Mouse (Mus musculus) thymus, postnatal 0 days (tissue): ENCODE results near the gene Abca2. TPM values are rescaled to one million over a fixed set of nuclear protein-coding genes. Genes with fewer than 3 reads are reported as not detected.
"Not testable (repeated sequence)": the region's sequence is repeated elsewhere in the genome, so short reads cannot be mapped to it uniquely, and the experiment has no call there.

Experiments used
- DNase-seq: peaks from one replicate; pipeline ENCODE4 v3.0.0-alpha.2; 2015; ENCODE audit warnings: low spot score
- polyA plus RNA-seq: library from polyadenylated mRNA; unstranded; fragments of >200 nt; fragmentation: Nextera tagmentation; extraction: Ambion mirVana; gene quantifications from 2 replicates; pipeline ENCODE4 v1.2.1, GENCODE M21; 2015

The Abca2 gene
- 3.3 and 4.7 TPM in 2 replicates for polyA plus RNA-seq

DNA sequence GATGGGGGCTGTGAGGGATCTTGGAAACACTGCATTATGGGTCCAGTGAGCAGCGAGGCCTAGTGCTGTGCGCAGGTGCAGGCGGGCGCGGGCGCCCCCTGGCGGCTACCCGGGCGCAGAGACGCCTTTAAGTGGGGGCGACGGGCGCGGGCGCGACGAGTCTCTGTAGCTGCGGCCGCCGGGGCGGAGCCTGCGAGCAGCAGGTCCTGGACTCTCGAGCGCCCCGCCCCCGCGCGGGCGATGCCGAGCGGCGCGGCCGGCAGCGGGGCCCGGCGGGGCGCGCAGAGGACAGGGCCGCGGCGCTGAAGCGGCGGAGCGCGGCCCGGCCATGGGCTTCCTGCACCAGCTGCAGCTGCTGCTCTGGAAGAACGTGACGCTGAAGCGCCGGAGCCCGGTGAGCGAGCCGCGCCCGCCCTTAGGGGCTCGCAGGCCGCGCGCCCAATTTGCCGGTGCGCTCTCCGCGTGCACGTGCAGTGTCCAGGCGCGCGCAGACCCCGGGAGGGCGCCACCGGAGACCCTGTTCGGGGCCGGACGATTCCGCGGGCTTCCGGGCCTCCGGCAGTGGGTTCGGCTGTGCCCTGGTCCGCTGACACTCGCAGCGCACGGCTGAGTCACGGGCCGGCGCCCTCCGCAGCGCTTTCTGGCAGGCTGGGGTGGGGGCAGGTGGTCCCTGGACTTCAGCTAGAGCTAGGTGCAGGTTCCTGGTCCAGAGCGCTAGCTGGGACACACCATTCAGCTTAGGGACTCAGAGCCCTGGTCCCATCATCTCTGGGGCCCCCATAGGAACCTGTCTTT is at the start of gene Abca2:
Gene Abca2 (plus strand): TSS at position 262 of the 795 bp plus-strand sequence.
- DNase-seq = peak; percentile 93

DNA sequence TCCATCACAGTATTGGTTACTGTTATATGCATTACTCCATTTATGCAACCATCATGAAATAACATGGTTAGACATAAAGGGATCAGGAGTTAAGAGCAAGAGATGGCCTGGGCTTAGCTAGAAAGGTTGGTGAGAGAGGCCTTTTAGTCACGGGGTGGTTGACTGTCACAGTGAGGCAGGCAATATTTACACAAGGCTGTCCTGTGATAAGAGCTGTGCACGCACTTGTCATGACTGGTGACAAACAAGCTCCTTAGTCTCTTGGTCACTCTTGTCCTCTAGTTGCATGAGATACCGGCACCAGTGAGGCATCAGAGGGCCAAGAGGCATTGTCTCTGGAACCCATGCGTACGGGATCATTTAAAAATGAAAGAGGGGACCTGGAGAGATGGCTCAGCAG is 44.0 kb upstream of the Abca2 start:
- DNase-seq = no peak

DNA sequence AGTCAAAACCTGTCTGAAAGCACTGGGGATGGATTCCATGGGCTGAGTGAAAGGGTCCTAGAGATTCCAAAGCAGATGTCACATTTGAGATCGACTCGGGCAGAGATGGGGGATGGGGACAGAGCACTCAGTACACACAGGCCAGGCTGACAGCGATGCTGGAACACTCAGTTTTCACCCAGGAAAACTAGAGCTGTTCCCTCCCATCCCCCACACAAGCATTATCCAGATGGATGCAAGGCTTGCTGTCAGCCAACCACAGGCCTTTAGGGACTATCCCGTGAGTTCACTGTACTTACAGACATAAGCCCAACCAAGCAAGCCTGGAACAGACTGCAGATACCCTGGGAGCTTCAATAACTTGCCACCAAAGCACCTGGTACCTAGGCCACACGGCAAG is 37.2 kb upstream of the Abca2 start:
- DNase-seq = no peak

DNA sequence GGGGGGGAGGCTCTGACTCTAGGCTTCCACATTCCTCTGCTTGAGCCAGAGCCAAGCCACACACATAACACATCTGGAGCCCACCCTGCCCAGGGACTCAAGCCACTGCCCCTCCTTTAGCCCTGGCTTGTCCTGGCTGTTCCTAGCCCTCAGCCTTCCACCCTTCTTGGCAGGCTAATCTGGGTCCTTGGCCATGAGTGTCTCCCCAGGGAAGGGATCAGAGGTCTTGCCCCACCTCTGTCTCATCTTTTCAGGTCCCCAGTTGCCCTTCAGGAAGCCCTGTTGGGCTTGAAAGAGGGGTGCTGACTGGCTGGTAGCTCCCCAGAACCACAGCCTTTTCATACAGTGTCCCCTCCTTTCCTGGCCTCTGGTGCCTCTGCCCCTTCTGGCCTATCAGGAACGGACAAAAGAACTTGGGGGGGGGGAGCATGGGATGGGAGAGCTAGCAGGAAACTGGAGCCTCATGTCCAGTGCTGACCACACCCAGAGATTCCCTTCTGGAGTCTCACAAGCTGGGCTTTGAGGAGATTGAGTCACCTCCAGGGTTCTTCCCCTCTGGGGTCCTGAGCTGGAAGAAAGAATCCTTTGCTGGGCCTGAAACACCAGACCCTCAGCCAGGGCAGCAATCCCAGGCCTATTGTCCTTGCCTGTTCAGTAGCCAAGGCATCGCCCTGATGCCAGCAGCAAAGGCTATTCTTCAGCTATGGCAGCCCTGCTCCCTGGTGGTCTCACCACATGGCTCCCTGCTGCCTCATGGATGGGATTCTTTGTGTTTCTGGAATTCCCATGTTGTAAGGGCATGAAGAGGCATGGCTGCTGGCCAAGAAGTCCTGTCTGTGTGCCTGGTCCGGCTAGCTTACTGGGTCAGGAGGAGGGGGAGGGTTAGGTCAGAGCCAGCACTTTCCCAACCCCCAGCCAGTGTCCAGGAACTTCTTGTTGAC is 34.0 kb upstream of the Abca2 start:
- DNase-seq = no peak

DNA sequence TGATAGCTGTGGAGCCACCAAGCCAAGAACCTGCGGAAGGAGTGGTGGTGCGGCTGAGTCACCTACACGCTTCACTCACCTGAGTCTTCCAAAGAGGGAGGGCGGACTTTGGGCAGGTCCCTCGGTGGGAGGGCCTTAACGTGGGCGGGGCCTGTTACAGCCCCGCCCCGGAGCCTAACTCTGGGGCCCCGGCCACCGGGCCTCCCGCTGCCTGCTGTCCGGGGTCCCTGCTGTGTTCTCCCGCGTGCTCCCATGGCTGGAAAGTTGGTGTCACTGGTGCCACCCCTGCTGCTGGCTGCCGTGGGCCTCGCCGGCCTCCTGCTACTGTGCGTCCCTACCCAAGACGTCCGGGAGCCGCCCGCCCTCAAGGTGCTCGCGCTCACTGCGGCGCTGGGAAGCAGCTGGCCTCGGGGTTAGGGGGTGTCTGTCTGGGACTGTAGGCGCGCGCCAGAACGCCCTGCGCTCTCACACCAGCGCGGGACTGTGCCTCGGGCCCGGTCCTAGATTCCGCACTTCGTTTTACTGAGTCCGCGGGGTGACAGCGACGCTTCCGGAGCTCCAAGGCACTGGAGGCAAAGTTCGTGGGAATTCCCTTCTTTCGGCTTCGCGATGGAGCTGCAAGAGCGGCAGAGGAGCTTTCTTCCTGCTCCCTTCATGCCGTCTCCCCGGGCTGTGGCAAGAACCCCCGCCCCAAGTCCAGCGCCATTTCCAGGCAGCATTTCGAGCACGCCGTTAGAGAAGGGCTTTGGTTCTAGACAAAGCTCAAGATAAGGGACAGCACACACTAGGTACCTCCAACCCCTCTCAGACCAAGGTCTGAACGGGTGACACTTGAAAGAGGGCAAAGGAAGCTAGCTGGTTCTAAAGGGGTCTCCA is 32.5 kb upstream of the Abca2 start, which contains the start of gene Entpd2:
Gene Entpd2 (plus strand): TSS at position 154 of the 876 bp plus-strand sequence.
- peak; percentile 14 for DNase-seq

DNA sequence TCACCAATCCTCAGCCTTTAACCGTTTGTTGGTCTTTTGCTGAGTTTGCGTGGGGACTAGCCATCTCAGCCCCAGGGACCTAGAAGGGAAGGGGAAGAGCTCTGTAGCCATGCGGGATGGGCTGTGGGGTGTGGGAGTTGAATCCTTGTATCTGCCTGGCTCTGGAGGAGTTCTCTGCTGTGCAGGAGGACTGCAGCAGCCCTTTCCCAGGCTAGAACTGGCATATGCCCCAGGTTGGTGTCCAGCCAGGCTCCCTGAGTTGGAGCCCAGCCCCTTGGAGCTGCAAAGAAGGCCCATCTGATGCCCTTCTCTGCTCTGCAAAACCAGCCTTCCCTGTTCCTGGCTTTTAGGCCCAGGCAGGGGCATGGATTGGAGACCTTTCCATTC is 31.9 kb upstream of the Abca2 start:
- DNase-seq = no peak

DNA sequence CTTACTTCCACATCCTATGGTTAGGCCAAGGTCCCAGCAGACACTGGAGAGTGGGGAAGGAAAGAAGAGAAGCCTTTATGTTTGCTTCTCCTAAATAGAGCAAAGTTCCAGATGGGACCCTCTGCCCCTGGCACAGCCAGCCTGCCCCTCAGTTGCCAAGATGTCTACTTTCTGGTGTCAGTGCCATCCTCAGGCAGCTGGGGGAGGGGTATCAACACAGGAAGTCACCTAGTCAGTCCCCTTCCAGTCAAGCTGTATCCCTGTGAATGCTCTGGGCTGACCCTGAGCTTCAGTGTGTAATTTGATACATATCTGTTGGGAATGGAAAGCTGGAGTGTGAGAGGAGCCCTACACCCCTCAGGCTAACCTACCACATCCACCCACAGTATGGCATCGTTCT is 31.5 kb upstream of the Abca2 start:
- no peak for DNase-seq

DNA sequence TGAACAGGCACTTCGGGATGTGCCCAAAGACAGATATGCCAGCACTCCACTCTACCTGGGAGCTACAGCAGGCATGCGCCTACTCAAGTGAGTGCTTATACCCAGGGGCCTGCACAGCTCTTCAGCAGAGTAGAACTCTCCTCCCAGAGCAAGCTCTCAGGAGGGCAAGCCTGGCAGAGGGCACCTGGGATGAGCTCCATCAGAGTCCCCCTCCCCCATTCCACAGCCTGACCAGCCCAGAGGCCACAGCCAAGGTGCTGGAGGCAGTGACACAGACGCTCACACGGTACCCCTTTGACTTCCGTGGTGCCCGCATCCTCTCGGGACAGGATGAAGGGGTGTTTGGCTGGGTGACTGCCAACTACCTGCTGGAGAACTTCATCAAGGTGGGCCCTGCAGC is 30.4 kb upstream of the Abca2 start:
- DNase-seq = no peak

DNA sequence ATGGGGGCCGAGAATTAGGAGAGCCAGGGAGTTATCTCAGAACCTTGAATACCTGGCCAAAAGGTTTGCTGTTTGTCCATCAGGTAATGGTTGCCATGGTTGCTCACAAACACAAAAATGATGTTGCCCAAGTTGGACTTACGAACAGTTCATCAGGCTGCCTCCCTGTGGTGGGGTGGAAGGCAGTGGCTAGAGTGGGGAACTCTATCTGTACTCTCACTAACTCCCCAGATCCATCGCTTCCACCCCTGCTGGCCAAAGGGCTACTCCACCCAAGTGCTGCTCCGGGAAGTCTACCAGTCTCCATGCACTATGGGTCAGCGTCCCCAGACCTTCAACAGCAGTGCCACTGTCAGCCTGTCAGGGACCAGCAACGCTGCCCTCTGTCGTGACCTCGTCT is 29.5 kb upstream of the Abca2 start, which contains the start of gene Npdc1:
Gene Npdc1 (plus strand): TSS at position 301 of the 400 bp plus-strand sequence.
- DNase-seq = no peak

DNA sequence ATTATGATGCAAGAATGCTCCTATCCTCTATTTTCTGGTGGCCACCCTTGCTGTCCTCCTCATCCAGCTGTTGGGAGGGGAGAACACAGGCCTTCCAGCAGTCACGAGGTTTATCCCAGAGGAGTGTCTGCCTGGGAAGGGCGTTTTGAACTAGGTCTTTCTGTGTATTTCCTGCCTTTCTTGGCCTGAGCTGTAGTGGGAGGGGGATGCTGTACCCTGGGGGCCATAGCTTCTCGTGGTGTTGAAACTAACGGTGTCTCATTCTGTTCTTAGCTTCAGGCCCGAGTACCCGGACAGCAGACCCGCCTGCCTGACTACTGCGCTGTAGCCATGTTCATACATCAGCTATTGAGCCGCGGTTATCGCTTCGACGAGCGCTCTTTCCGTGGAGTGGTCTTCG is 28.2 kb upstream of the Abca2 start:
- DNase-seq = no peak

DNA sequence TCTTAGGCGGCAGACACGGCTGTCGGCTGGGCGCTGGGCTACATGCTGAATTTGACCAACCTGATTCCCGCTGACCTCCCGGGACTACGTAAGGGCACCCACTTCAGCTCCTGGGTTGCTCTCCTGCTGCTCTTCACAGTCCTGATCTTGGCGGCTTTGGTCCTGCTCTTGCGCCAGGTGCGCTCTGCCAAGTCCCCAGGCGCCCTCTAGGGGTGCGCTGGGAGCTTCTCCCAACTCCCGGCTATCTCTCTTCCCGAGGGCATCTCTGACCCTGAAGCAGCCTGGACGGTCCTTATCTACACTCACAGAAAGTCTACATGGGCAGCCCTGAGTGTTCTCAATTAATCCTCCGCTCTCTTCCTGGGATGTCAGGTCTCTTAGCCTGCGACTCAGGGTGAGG is 27.7 kb upstream of the Abca2 start:
- DNase-seq = peak; percentile 33

DNA sequence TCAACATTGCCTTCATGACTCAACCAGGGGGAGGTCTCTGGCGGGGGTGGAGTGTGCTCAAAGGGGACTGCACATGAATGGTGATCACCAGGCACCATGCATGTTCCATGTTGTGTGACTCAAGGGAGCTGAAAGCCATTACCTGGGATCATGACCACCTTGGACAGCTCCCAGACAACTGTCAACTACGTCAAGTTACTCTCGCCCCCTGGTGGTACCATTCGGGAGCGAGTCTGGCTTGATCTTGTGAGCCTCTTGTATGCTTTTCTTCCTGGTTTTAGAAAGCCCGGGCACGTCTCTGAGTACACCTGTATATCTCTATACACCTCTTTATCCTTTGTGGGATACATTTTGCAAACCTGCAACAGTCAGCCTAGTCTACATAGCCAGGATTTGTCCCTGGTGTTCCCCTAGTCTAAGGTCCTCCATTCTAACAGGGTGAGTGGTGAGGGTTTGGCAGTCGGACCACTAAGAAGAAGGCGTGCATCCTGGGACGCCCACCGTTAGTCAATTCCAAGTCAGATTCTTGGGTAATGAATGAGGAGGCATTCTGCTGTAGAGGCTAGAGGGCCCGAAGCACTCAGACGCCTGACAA is 26.0 kb upstream of the Abca2 start:
- DNase-seq = peak; percentile 87

DNA sequence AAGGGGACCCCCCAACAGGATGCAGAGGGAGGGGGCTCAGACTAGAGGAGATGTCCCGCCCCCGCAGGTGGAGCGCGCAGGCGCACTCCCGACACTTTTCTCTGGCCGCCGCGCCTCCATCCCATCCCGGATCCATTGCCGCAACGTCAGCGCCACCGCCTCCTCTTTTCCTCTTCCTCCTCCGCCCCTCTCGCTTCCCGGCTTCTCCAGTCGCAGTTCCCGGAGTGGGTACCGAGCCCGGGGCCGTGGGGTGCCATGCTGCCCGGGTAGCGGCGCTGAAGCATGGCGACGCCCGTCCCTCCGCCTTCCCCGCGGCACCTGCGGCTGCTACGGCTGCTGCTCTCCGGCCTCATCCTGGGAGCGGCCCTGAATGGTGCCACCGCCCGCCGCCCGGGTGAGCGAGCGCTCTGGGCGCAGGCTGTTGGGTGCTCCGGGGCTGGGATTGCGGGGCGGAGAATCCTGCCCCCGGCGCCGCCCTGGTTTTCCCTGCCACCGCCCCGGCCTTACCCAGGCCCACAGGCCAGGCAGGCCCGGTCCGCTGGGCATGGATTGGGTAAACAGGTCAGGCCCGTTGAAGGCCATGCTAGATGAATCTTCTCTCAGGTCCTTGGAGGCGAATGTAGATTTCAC is 25.4 kb upstream of the Abca2 start:
- DNase-seq = no peak

DNA sequence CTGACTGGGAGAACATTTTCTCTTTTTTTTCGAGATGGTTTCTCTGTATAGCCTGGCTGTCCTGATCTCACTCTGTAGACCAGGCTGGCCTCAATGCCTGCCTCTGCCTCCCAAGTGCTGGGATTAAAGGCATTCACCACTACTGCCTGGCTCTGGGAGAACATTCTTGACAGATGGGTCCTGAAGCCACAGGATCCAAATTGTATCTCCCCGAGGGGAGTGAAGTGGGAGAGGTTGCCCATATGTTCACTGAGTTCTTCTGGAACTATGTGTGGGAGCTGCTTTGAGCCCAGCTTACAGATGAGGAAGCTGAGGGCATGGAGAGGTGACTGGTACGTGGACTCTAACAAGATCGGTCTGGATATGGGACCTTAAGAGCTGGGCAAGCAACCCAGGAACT is 24.5 kb upstream of the Abca2 start:
- no peak for DNase-seq

DNA sequence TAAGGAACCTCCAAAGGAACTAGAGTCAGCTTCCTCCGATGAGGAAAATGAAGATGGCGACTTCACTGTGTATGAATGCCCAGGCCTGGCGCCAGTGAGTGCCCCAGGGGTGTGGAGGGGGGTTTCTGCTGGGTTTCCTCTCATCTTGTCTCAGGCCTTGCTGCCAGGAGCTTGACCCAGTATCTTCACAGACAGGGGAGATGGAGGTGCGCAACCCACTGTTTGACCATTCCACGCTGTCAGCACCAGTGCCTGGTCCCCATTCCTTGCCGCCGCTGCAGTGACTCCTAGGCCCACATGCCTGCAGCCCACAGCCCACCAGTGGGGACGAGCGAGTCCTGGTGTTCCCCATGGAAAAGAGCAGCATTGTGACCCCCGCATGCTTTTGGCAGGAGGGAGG is 19.6 kb upstream of the Abca2 start:
- DNase-seq = no peak

DNA sequence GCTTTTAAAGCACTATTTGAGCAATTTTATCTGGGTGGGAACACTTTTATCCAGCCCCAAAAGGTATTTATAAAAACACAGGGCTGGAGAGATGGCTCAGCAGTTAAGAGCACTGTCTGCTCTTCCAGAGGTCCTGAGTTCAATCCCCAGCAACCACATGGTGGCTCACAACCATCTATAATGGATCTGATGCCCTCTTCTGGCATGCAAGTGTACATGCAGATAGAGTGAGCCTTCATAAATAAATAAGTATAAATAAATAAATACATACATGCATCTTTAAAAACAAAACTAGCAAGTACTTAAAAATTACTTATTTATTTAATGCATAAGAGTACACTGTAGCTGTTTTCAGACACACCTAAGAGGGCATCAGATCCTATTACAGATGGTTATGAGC is 15.1 kb upstream of the Abca2 start:
- not testable (repeated sequence) for DNase-seq

DNA sequence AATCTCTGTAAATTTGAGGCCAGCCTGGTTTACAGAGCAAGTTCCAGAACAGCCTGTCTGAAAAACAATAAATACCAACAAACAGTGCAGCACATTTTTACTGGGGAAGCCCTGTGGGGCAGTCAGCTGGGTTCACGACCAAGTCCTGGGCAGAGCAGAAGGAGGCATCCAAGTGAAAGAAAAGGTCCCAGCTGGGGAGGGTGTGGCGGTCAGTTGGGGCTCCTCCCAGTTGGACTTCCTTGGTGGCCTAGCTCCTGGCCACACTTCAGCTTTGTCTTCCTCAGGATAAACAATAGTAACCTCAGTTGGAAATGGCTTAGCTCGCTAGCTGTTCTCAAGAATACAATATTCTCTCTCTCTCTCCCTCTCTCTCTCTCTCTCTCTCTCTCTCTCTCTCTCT is 11.1 kb upstream of the Abca2 start:
- no peak for DNase-seq

DNA sequence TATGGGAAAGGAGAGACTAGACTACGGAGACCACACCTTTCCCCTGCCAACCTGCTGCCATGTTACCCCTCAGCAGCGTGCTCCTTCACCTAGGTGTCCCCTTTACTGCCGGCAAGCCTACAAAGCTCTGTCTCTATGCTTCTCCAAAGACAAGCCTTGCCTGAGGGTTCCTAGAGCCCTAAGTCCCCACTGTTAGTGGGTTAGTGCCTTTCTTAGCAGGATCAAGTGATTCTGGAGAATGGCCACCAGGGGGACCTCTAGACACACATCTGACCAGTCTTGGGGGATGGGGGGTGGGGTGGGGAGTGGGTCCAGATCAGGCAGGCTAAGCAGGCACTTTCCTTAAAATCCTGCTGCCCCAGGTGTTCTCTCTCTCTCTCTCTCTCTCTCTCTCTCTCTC is 6.6 kb upstream of the Abca2 start:
- DNase-seq = peak; percentile 75

DNA sequence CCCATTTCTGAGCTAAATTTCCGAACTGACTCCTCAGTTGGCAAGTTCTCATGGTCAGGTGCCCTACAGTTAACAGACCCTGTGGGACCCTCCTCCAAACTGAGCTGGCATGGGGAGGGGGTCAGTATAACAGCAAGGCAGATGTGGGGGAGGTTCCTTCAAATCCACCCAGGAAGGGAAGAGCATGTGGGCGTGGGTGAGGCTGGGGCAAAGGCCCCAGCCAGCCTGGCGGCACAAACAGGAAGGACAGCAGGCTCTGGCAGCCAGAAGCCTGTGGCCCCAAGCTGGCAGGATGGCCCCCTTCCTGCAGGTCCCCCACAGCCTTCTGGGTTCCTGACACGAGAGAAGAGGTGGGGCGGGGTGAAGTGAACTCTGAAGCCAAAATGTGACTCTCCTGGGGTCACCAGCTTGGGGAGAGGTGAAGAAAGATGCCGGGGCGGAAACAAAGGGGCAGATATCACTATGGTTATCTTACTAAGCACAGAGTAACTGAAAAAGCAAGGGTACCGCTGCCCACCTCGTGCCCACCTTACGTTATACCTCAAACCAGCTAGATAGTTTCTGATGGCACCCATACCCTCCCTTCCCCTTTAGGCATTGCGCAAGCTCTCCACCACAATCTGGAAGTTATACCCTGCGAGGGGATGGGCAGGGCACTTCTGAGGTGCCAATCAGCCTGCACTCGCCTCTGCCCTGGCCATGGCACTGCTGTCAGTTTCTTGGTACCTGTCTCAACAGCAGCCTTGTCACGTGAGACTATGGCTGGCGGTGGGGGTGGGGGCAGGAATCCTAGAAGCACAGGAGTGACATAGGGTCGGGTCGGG is 5.7 kb upstream of the Abca2 start, which contains the start of gene Fut7:
Gene Fut7 (plus strand): TSS at position 681 of the 824 bp plus-strand sequence.
- DNase-seq = peak; percentile 60
